Mouse (Mus musculus) G1E (cell line): ENCODE results near the gene Mpp5.

Source experiments
- CTCF ChIP-seq: IDR thresholded peaks from 2 replicates; pipeline ENCODE4 v1.5.1; 2012; ENCODE audit warnings: low read depth, low read length, inconsistent platforms, mixed read lengths
- GATA1 ChIP-seq: IDR thresholded peaks from 2 replicates; pipeline ENCODE4 v1.6.1; 2012; ENCODE audit warnings: borderline replicate concordance, low read length, inconsistent platforms, mixed read lengths
- TAL1 ChIP-seq: conservative IDR thresholded peaks from 2 replicates; pipeline ENCODE4 v1.6.1; 2012; ENCODE audit warnings: low read depth, low read length, inconsistent platforms, mixed read lengths

- TF ChIP-seq CTCF (no peak), GATA1 (no peak), TAL1 (no peak)
Measured at GRCm38 (mm10) chr12:78874581-78874980, 125.9 kb downstream of the Mpp5 start.
